Mouse (Mus musculus): ENCODE results near the gene Tmem243.
A peak's percentile ranks its signal among the peaks of the same experiment; 100 is the strongest.
"Not testable (repeated sequence)": the region's sequence is repeated elsewhere in the genome, so short reads cannot be mapped to it uniquely, and the experiment has no call there.

Tmem243 gene

DNA sequence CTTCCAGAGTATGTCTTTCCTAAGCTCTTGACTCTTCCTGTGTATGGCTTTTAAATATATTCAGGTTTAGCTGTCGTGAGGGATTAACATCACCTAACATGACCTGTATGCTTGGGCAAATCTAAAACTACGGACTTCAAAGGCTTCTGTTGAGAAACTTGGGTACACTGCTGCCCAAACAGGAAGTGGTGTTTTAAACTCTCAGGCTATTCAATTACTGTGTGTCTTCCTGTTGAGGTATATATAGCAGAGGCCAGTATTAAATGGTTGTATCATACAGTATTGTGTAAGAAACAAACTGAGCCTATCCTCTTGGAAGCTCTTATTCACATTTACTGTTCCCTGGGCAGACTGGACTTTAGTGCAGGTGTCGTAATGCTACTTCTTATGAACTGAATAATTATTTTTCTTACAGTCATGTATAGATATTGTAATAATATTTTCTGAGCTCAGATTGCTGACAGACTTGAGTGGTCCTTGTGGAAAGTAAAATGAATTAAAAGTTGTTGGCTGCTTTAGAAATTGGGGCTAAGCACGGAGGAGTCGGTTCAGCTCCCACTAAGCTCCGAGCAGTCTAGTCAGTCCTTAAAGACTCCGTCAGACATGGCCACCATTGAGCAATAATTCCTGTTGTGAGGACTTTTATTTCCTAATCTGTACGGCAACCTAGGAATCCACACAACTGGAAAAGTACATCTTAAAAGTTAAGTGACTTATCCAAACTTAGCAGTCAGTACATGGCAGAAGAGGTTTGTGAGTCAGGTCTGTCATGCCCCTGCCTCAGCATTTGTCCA is 7.0 kb downstream of the Tmem243 start:
- no peak for DNase-seq

DNA sequence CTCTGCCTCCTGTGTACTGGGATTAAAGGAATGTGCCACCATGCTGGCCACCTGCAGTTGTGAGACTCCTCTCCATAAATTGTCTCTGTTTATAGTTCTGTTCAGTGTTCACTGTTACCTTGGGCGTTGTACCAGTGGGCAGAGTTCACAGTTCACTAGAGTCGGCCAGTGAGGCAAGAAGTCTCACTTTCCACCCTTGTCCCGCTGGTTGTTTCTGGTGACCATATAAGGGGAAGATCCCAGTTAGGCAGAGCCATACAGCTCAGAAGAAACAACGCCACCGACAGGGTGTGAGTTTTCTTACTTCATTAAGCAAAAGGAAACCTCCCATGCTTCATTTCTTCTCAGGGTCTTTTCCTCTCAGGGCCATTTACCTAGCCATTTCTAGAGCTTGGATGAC is 8.0 kb downstream of the Tmem243 start:
- DNase-seq = no peak

DNA sequence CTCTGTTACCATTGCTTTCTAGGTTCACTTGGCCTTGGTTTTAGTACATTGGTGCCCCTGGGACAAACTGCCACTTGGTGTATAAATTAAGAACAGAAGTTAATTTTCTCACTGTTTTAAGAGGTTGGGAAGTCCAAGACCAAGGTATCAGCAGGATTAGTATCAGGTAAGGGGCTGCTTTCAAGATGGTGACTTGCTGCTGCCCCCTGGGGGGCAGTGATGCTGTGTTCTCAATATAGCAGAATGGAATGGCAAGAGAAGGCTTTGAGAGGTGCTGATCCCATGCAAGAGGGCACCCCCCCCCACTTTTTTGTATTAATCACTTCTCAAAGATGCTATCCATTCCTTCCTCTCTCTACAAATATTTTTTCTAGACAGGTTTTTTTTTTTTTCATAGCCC is 9.1 kb downstream of the Tmem243 start:
- no peak for DNase-seq

DNA sequence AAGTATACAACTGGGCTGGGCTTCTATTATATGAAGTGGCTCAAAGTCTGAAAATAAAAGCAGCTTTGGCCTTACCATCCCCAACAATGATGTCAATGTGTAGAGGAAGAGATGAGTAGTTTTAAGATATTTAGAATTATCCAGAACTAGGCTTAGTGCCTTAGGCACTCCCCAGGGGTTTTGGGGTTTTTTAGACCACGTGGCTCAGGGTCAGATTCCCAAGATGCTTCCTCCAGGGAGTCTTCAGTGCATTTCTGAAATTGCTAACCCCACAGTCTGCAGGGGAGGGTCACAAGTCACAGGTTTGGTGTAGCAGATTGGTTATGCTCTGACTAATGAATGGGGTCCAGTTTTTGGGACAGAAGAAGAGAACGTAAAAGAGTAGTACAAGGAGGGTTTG is 10.8 kb downstream of the Tmem243 start:
- DNase-seq = no peak

DNA sequence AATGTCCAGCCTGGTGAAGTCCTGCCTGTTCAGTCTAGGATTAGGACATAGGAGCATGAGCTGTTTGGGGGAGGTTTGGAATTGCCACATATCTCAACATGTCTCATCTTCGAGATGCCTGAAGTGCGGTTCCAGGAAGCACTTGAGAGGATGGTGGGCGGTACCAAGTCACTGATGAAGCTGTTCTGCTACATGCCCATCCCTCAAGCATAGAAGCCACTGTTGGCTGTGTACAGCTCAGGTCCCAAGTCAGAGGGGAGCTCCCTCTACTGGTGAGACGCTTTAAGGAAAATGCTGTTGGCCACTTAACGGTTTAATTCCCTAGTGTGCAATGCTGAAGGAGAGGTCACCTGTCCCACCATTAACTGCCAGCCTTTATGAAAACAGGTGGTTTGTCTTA is 11.3 kb downstream of the Tmem243 start:
- peak; percentile 78 for DNase-seq

DNA sequence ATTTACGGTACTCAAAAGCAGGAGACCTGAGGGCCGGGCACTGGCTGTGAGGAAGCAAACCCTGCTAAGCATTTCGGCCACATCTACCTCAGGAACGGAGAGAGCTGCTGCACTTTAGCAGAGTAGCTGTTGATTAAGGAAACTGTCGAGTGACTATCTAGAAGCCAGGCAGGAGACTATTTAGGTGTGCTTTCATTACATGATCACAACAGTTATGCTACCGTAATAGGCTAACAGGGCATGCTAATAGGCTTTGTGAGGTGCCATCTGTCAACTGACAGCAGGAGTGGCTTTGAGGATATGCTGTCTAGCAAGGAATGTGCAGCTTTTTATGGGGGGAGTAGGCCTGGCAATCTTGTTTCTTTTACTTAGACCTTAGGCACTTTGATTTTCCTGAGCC is 13.7 kb downstream of the Tmem243 start:
- no peak for DNase-seq

DNA sequence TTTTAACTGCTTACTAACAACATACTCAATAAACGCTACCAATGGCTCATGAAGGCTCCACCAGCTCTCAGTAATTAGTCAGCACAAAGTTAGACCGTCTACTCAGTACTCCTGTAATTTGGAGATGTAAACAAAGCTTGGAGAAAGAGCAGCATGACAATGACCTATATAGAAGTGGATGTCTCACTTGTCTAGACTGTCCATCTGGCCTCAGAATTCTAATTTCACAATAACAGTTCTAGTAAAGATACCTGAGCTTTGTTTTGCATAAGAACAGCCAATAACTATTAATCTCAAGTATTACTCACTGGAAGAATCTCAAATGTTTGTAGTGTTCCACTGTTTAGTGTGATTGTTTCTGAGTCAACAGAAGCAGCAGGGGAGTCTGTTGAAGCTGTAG is 23.7 kb downstream of the Tmem243 start:
- DNase-seq = no peak

DNA sequence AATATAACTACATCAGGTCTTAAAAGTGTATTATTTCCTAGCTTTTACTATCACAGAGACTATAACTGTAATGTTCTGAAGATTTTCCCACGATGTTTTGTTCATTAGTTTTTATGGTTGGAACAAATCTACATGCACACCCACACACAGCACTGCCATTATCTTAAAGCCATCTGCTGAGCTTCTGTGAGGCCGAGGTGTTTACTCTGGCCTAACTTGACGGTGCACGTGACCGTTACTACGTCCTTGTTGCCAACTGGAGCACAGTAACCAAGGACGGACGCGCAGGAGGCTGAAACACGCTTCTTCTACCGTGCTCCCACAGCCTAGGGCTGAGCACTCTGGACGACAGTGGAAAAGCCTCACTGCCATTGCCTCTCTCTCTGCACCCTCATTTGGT is 28.1 kb downstream of the Tmem243 start:
- no peak for DNase-seq

DNA sequence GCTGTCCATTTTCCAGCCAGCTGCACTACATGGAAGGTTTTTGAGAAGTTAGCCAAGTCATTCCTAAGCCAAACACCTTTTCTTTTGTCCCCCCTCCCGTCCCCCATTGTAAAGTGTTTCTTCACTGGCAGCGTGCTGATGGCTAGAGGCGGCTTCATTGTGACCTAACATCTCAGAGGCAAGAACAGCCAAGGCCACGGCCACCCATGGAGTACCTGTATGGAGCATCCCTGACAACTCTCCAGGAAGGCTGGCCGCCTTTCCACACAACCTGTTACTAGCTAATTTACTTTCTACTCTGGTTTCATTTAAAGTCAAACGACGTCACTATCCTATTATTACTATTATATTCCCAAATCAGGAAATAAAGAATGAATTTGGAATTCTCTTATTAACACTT is 31.3 kb downstream of the Tmem243 start:
- no peak for DNase-seq

DNA sequence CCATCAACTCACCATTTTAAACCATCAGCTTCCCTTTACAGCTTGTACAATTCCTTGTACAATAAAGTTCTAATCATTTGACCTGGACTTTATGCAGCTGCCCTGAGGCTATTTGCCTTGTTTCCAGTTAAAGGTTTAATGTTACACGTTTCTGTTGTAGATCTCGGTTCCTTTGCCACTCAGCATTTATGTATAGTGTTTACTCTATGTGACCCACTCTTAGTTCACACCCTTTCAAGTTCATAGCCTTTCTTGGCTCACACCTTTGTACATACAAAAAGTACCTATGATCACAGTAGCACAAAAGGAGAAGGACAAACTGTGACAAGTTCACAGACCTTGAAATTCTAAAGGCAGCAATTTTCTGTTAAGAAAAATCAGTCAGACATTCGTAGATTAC is 35.1 kb downstream of the Tmem243 start:
- DNase-seq = no peak

DNA sequence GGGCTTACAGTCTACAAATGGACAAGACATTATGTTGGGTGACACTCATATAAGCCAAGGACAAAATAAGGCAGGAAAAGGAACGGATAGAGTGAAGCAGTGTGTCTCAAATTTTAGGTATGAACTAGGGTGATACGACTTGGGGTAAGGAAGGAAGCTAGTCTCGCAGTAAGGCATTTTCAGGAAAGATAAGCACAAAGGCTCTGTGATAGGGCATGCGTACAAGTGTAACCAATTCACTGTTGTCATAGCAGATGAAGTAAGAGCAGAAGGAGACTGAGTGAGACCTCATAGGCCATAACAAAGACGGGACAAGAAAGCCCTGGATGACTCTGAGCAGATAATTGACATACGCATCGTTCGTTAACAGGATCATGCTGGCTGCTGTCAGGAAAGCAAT is 40.3 kb downstream of the Tmem243 start:
- DNase-seq = no peak

DNA sequence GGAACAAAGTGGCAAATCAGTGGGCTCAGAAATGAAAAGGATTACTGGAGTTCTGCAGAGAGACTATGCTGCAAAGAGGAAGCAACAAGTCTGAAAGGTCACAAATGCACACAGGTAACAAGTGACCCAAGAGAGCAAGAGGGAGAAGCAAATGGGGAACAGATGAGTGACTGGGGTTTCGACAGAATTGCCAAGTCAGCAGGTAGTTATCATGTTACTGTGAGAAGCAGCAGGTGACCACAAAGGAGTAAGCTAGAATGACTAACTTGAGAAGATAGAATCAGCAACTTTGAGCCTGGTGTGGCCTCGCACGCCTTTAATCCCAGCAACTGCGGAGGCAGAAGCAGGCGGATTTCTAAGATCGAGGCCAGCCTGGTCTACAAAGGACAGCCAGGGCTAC is 41.9 kb downstream of the Tmem243 start:
- no peak for DNase-seq

DNA sequence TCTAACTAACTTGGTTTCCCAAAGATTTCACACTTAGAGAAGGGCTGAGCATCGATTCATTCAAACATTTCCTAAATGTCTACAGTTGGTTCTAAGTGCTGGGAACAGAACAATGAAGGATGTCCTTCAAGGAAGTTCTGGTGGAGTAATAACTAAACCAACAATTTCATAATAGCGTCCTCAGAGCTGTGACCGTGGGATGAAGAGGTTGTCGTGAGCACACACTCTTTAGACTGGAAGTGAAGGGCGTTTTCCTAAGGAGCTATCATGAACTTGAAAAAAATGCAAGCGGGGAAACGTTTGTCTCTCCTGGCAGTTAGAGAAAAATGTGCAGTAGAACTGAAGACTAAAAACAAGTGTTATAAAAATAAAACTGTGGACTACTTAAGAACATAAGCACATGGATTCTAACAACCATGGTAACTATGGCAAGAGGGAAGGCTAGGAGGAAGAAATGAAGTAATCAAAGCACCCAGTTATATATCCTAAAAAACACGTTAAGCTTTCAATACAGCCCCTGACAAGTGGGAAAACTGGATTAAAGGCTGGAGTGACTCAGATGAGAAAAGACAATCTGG is 48.9 kb downstream of the Tmem243 start:
- no peak for DNase-seq

DNA sequence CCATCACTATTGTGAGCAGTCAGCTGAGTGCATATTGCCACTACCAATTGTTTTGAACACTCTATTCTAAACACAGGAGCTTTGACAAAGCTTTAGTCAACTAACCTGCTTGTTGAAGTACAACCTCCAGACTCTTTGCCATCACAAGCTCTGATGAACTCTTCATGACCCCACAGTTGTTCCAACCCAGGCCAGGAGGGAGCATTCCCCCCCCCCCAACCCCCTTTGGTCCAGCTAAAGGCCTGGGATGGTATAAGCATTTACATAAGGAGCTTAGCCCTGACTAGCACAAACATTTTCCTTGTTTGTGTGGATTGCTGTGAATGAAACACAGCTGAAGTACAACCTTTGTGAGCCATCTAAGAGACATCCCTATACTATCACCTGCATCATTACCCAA is 56.3 kb downstream of the Tmem243 start:
- DNase-seq = no peak

DNA sequence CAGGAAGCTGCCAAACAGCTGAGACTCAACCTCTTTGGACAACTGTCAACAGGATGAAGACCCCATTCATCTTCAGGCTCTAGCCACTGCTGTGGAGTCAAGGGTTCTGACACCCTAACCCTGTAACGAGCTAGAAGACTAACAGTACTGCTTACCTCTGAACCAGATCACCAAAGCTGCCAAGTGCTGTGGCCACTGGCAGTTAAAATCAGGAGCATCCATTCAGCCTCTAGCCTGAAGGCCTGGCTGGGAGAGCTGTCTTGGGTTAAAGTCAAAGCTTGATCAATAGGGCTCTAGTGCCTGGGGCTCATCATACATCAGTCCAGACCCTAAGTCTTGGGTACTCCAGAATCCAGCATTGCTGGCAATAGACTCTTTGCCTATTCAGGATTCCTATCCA is 56.9 kb downstream of the Tmem243 start:
- DNase-seq = no peak

DNA sequence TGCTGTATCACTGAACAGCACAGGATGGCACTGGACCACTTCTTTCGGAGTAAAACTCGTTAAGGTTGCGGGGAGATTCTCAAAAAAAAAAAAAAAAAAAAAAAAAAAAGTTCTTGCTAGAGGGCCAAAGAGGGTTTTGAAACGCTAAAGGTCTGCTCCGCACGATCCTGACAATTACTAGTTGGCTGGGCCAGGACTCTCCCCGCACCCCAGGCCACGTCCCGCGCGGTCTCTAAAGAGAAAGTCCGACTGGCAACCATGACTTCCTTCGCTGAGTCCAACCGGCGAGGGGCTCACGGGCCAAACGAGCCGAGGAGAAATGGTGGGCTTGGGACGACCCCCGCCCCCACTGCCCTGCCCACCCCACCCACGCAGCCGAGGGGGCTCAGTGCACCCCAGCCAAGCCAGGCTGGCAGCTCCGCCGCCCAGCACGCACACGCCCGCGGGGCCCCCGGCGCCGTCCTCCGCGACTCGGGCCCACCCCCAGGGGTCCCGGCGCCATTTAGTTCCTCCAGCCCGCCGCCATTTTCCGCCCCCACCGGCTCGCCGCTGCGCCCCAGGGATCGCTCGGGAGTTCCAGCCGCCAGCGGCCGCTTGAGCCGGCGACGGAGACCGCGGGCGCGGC is 60.5 kb downstream of the Tmem243 start:
- peak; percentile 49 for DNase-seq

DNA sequence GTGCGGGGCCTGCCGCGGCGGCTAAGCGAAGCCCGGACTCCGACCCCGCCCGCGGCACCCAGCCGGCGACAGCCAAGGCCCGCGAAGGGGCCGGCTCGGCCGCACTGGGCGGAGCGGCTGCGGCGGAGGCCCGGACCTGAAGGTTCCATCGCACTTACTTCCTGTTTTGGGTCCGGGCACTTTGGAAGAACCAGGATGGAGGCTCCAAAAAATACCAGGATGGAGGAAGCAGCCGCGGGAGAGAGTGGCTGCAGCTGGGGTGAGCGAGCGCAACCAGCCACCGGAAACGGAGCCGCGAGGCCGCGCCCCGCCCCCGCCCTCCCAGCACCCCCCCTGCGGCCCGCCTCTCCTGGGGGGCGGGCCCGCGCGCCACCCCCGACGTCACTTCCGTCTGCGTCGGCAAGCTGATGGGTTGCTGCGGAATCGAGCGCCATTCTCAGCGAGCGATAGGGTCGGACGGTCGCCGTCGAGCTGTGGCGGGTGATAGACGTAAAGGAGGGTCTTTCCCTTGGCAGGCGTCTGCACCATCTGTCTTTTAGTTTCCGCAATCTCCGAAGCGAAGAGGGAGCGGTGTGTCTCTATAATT is 61.1 kb downstream of the Tmem243 start, which contains the start of gene Dmtf1:
TSS of gene Dmtf1 (minus strand) at position 321 of the 586 bp plus-strand sequence.
- DNase-seq = peak; percentile 89

DNA sequence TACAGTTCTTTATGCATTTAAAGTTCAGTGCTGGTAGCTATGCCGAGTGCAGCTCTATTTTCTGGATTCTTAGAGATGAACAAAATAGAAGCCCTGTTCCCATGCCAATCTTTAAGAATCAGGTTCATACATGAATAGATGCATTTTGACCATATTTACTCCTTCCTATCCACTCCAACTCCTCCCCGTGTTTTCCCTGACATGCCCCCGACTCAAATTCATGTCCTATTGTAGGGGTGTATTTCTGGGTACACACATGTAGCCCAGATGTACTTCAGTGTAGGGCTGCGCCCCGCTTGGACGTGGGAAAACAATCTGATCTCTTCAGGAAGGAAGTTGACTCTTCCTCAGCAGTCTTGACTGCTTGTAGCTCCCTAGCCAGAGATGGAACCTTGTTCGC is 61.6 kb downstream of the Tmem243 start:
- no peak for DNase-seq

DNA sequence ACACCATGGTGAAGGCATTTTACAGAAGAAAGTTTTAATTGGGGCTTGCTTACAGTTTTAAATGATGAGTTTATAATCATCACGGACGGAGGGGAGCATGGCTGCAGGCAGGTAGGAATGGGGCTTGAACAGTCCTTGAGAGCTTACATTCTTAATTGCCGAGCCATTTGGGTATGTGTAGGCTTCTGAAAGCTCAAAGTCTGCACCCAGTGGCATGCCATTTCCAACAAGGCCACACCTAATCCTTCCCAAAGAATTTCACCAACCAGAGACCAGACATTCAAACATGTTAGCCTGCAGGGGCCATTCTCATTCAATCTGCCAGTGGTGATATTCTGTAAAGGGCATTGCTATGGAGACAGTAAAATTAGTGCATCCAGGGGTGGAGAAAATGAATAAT is 62.9 kb downstream of the Tmem243 start:
- DNase-seq = no peak

DNA sequence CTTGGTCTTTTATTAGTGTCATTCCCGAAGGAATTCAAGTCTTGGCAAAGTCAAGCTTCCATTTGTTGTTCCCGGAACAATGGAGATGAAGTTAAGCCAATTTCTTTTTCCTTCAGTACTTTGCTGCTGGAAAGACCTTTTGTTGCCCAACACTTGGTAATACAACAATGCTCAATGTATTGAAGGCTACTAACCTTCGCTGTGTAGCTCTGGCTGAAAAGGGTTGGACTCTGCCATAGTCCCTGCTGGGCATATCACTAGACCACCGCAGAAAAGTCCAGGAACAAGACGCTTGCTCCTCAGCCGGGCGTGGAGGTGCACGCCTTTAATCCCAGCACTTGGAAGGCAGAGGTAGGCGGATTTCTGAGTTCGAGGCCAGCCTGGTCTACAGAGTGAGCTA is 64.7 kb downstream of the Tmem243 start:
- DNase-seq = not testable (repeated sequence)

DNA sequence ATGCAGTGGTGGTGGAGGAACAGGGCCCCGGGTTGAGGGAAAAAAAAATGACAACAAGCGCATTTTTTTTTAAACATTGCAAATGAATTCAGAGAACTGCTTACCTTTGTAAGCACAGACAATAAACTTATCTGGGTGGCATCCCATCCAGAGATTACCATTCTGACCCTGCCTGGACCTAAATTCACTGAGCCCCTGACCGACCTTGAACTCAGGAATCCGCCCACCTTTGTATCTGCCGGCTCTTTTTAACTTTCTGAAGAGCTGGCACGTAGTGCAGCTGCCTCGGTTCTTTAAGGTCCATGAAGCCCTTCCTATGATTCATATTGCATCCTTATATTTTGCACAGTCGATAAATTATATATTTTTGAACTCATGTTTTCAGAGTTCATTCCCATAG is 65.9 kb downstream of the Tmem243 start:
- no peak for DNase-seq

DNA sequence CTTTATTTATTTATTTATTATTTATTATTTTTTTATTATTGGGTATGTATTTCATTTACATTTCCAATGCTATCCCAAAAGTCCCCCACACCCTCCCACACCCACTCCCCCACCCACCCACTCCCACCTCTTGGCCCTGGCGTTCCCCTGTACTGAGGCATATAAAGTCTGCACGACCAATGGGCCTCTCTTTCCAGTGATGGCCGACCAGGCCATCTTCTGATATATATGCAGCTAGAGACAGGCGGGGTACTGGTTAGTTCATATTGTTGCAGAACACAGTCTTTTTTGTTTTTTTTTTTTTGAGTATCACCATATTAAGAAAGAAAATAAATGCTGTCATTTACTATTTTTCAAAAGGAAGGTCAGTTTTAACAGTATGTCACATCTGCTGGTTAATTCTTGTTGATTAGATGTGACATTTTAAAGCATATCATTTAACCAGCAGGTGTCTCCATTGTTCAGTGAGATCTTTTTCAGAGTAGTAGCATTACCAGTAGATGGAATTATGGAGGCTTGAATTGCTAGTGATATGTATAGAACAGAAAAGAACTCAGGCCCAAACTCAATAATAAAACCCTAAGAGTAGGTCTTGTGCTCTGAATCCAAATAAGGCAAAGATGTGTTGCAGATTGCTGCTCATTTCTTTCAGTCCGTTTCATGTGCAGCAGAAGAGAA is 69.0 kb downstream of the Tmem243 start:
- not testable (repeated sequence) for DNase-seq

DNA sequence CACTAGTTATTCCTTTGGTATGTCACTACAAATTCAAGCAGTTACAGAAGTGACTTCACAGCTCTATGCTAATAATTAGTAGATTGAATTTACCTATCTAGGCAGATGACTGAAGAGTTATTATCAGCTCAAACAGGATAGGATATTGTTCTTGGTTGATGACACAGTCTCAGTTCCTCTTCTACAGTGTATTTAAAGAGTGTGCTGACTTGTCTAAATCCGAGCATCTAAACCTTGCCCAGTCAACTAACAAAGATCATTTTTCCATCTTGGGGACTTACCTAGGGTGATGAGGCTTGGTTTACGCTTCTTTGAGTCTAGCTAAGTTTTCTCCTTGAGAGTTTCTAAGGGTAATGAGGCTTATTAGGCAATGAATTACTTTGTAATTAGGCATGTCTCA is 72.8 kb downstream of the Tmem243 start:
- no peak for DNase-seq
